8 mouse cellular contexts compared by ENCODE assay signal in genomic region chr5:113286591-113287520, GRCm38 (mm10). TPM values are rescaled to one million over a fixed set of nuclear protein-coding genes. Genes with fewer than 3 reads are reported as not detected.
DNase-seq lines count a peak whose midpoint lies in the region; ATAC-seq and TF ChIP-seq lines count a peak whose summit lies in the region.

No protein-coding gene starts in this region.

- H3K4me2 ChIP-seq in stomach, embryonic 14.5 days (replicated peaks; ENCODE audit: low read depth, low read length): peak overlapping the region; percentile 27; the same call in 1 of the 2 replicates

- ATAC-seq in stomach, embryonic 14.5 days (ENCODE audit: insufficient number of reproducible peaks, insufficient read depth, low FRiP score, low read depth): no peak

- TF ChIP-seq POLR2A in cortical plate, adult 2 months (IDR thresholded peaks at IDR 0.05; ENCODE audit: extremely low read depth, insufficient read depth, low read length): no peak

- 3% methylated on average over 59 of the region's 60 CpGs for WGBS in stomach, embryonic 14.5 days

- H3K27me3 ChIP-seq in stomach, embryonic 14.5 days (ENCODE audit: control insufficient read depth, insufficient read depth, low read length): peaks cover 17% of the 10 kb centered on the region

- H3K4me3 ChIP-seq in cortical plate, adult 2 months (ENCODE audit: insufficient read depth, low read length): no peak overlapping the region
- H3K4me3 ChIP-seq in stomach, embryonic 14.5 days (ENCODE audit: low read depth, low read length): no peak overlapping the region

- DNase-seq in urinary bladder, adult 18-20 months (ENCODE audit: low spot score in 2 of 2): peak; percentile 42 to 76
- no peak for DNase-seq in urinary bladder, postnatal 4 days (ENCODE audit: low spot score in 2 of 2)
- DNase-seq in heart, postnatal 4 days: peak; percentile 61
- peak; percentile 71 to 73 for DNase-seq in layer of hippocampus, postnatal 14 days (ENCODE audit: low spot score in 2 of 2)
- DNase-seq in lung, postnatal 36 days: peak; percentile 75
- no peak for DNase-seq in c-Kit-positive CD71-positive TER-119-positive erythroid progenitor cells, embryonic 14.5 days (ENCODE audit: low spot score)

- H3K27ac ChIP-seq in cortical plate, adult 2 months (ENCODE audit: insufficient read depth, low read length): 0 out of 2 replicates have a peak overlapping the region, but pooled peaks have one; percentile 12
- H3K27ac ChIP-seq in stomach, embryonic 14.5 days (ENCODE audit: low read length): no peak overlapping the region

- no peak overlapping the region for H3K9ac ChIP-seq in stomach, embryonic 14.5 days (replicated peaks; ENCODE audit: low read depth, low read length)

- H3K9me3 ChIP-seq in stomach, embryonic 14.5 days (ENCODE audit: control insufficient read depth, low read depth, low read length): no peaks in the 10 kb centered on the region

- peak; percentile 59 for TF ChIP-seq CTCF in cortical plate, adult 2 months (IDR thresholded peaks at IDR 0.05; ENCODE audit: extremely low read depth, insufficient read depth, low read length)

- H3K36me3 ChIP-seq in stomach, embryonic 14.5 days (ENCODE audit: control insufficient read depth, insufficient read depth, low read length): no peaks in the 10 kb centered on the region

- H3K4me1 ChIP-seq in cortical plate, adult 2 months (ENCODE audit: control insufficient read depth, insufficient read depth, low read length): peaks cover 9% of the 10 kb centered on the region
- no peaks in the 10 kb centered on the region for H3K4me1 ChIP-seq in stomach, embryonic 14.5 days (ENCODE audit: control insufficient read depth, insufficient read depth, low read length)

RNA-seq across cellular contexts. Expression of gene Sgsm1, which starts 23.7 kb away (rescaled TPM):
- polyA plus RNA-seq in cortical plate, adult 2 months (2012; rRNA removed): 57.3 and 58.1 TPM in 2 replicates
- total RNA-seq in heart, postnatal 4 days (2021): under 1 TPM; 0.77 to 0.86 TPM
- 10 to 100 TPM; 67.8 to 73.2 TPM for total RNA-seq in layer of hippocampus, postnatal 14 days (2021)
- polyA plus RNA-seq in stomach, embryonic 14.5 days (2014; fragmentation: Nextera tagmentation; extraction: Ambion mirVana): 4.6 and 6.4 TPM in 2 replicates

Comparison
In these comparisons a context has a peak if more than half of its experiments do, and no peak if none do; other contexts are left out.
1. DNase-seq: peak in urinary bladder, adult 18-20 months (2 of 2), heart, postnatal 4 days (single experiment), layer of hippocampus, postnatal 14 days (2 of 2) and lung, postnatal 36 days (single experiment); none in urinary bladder, postnatal 4 days (0 of 2) and c-Kit-positive CD71-positive TER-119-positive erythroid progenitor cells, embryonic 14.5 days (single experiment).
2. RNA of gene Sgsm1, which starts 23.7 kb away (total RNA-seq): 67.8 to 73.2 TPM in layer of hippocampus, postnatal 14 days; 0.77 to 0.86 TPM in heart, postnatal 4 days; every median in the first group is over 10 times any median in the second.